Mouse (Mus musculus) kidney, adult 8-10 months (tissue): ENCODE data around the gene Cdk9.

ENCODE experiments used
- DNase-seq, 2 experiments: peaks; one replicate each; pipeline ENCODE4 v3.0.0; 2022

The Cdk9 gene

GRCm38 (mm10) chr2:32712934-32713817 lies at the start of gene Cdk9:
Gene Cdk9, minus strand, starts transcription at chr2:32713076.
- peak; percentile 89 to 91 for DNase-seq

DNA sequence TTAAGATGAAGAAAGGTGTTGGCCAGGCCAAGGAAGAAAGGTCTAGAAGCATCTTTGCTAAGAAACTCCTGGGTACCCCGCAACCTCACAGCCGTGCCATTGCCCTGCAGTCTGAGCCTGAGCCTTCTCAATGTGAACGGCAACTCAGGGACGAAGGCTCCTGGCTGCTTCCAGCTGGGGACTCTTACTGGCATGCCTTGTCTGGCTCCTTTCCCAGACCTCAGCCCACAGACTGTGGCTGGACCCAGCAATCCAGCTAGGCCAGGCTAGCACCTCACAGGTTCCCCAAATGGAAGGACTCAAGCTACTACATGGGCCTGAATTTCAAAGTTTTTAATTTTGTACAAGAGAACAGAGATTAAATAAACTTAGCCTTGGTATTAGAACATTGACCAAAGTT lies 49.0 kb upstream of the Cdk9 start:
- DNase-seq: no peak

DNA sequence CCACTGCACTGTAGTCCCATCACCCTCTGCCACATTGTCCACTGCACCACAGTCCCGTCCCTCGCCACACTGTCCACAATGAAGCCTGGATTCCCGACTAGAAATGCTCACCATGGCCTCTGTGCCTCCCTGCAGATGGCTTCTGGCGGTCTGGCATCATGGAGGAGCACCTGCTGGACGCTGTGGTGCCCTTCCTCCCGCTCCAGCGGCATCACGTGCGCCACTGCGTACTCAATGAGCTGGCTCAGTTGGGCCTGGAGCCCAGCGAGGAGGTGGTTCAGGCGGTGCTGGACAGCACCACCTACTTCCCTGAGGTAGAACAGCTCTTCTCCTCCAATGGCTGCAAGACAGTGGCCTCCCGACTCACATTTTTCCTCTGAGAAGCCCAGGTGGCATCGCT lies 48.5 kb upstream of the Cdk9 start:
- DNase-seq: no peak

GRCm38 (mm10) chr2:32759001-32759400 lies 46.1 kb upstream of the Cdk9 start:
- no peak for DNase-seq

DNA sequence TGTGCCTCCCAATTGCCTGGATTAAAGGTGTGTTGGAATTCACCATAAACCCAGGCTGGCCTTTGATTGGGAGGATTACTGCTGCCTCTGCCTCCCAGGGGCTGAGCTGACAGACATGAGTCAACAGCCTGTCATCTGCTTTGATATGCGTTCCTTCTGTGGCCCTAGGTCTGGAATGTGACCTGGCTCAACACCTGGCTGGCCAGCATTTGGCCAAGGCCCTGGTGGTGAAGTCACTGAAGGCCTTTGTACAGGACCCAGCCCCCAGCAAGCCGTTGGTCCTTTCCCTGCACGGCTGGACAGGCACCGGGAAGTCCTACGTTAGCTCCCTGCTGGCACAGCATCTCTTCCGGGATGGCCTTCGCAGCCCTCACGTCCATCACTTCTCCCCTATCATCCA lies 45.6 kb upstream of the Cdk9 start:
- peak; percentile 39 to 59 for DNase-seq

GRCm38 (mm10) chr2:32757056-32757845 lies 44.4 kb upstream of the Cdk9 start, which contains the start of gene Tor2a:
Gene Tor2a, plus strand, starts transcription at chr2:32757234.
- DNase-seq: peak; percentile 97 to 98

GRCm38 (mm10) chr2:32756674-32757055 lies 43.8 kb upstream of the Cdk9 start:
- no peak for DNase-seq

DNA sequence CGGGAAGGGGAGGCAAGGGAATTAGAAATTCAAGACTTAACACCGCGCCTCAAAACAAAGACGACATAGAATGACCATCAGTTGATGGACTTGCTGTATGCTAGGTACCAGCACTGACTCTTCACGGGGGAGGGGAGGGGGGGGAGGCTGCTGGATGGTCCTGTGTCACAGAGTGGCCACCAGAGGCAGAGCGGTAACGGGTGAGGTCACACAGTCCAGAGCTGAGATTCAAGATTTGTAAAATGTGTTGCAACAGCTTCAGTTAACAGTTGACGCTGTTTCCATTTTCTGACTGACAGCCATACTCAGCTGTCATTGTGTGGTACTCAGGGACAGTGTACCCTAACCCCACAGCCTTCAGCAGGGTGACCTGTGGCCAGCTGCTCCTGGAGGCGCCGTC lies 39.3 kb upstream of the Cdk9 start:
- no peak for DNase-seq

- DNase-seq: no peak
These were observed 38.8 kb upstream of the Cdk9 start for GRCm38 (mm10) chr2:32751665-32752033.

DNA sequence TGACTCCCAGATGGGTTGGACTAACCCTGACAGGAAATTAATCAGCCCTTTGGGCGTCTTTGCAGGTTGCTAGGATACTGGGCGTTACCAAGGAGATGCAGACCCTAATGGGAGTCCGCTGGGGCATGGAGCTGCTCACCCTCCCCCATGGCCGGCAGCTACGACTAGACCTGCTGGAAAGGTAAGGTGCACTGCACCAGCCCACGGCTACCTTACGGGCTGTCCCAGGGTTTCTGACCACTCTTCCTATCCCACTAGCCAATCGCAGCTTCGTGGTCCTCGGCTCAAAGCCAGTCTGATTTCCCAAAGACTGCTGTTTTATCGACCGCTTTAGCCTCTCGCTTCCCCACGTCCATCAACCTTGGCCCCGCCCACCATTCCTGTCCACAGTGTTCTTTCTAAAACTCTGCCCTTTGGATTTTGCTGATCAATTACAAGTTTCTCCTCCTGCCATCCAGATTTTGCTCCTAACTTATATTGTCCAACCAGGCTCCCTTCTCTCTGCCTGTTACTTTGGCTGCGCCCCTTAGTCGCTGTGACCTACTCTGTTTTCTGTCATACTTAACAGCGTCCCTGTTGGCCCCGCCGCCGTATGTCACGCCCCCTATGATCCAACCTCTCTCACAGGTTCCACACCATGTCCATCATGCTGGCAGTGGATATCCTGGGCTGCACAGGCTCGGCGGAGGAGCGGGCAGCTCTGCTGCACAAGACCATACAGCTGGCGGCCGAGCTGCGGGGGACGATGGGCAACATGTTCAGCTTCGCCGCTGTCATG lies 38.2 kb upstream of the Cdk9 start:
- peak; percentile 86 to 88 for DNase-seq

GRCm38 (mm10) chr2:32750199-32750598 lies 37.3 kb upstream of the Cdk9 start:
- no peak for DNase-seq

DNA sequence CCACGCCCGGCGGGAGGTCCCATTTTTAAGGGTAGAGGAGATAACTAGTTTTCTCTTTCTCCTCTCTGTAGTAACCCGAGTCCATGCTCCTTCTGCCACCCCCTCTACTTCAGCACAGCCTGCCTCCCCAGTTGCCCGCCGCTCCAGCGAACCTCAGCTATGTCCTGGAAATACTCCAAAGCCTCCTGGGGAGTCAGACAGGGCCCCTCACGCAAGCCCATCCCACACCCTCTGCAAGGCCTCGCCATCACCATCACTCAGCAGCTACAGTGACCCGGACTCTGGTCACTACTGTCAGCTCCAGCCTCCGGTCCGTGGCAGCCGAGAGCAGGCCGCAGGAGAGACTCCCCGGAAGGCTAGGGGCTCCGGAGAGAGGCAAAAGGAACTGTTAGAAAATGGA lies 36.2 kb upstream of the Cdk9 start:
- no peak for DNase-seq

- DNase-seq: no peak
These were observed 31.6 kb upstream of the Cdk9 start for GRCm38 (mm10) chr2:32744272-32744982.

- no peak for DNase-seq
These were observed 29.3 kb upstream of the Cdk9 start for GRCm38 (mm10) chr2:32742173-32742531.

DNA sequence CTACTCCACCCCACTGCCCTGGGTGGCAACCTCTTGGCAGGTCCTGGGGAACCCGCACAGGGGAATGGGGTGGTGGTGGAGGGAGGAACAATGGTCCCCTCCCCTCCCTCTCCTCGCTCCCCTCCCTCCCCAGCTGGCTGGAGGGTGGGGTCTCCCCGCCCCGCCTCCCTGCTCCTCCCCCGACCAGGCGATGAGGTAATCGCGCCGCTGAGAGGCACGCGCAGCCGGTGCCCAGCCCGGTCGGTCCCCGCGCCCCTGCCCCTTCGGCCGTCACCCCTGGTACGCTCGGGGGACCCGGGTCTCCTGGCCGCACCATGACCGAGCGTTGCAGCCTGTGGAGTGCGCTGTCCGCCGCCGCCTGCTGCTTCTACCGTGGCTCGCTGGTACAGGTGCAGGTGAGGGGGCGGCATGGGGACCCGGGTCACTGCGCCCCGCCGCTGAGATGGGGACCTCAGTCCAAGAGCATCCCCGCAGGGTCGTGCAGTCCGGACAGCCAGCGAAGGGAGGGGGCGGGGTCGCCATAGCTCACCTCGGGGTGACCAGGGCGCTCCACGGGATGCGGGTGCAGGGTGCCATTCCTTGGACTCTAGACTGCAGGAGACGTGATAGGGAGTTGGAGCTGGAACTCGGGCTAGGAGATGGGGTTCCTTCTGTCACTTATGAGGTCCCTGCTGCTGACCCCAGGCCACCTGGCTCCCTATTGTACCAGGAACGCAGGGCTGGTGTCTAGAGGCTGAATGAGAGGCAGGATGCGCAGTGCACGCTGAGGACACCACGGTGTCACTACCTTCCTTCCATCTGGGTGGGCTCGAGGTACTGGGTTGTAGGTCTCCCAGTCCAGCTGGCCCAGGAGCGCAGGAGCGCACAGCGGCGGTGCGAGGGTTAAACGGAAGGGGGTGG lies 28.6 kb upstream of the Cdk9 start:
- DNase-seq: no peak

- no peak for DNase-seq
These were observed 28.0 kb upstream of the Cdk9 start, which contains the start of gene 6330409D20Rik for GRCm38 (mm10) chr2:32740916-32741272. Gene 6330409D20Rik, minus strand, starts transcription at chr2:32741016.

DNA sequence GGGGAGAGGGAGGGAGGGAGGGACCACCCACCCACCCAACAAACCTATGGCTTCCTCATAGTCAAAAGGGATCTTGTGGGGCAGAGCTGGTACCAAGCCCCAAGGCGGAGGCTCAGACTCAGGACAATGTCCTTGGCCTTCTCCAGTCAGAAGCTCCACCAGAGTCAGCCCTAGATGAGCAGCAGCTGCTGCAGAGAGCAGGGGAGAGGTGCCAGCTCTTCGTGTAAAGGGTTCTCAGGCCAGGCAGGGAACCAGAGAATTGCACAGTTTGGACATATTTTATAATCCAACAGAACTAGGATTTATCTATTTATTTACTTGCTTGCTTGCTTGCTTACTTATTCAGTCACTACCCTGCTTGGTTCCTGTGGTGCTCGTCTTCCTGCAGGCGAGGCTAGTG lies 26.4 kb upstream of the Cdk9 start:
- DNase-seq: no peak

DNA sequence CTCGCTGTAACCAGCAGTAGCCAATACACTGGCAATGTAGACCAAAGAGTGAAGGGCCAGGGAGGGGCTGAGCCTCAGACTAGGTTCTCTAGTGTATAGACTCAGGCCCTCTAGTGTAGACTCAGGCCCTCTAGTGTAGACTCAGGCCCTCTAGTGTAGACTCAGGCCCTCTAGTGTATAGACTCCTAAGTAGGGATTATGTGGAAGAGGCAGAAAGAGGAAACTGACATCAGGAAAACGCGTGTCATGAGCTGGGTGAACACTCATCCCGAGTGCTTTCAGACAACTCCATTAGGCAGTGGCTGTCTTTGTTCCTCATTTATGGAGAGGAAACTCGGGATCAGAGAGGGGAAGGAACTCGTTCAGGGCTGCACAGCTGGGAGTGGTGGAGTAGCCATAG lies 24.1 kb upstream of the Cdk9 start:
- no peak for DNase-seq

- DNase-seq: no peak
These were observed 23.5 kb upstream of the Cdk9 start for GRCm38 (mm10) chr2:32736306-32736829.

- peak; percentile 67 to 69 for DNase-seq
These were observed 22.1 kb upstream of the Cdk9 start for GRCm38 (mm10) chr2:32734933-32735332.

DNA sequence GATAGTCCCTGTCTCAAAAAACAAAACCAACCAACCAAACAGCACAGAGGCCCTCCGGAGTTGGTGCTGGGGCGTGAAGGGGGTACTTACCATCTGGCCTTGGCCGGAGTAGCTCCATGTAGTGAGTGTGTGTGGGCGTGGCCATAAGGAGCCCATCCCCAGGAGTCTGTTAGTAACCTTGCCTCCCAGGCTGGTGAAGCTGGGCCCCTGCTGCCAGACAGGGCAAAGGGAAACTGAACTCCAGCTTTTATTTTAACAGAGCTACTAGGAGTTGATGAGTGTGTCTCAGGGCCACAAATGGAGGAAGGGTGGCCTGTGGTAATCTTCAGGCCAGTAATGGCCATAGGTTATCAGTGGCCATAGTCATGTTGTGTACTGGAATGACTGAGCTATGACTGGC lies 21.6 kb upstream of the Cdk9 start:
- DNase-seq: no peak
